Mouse (Mus musculus): Measurements from ENCODE around the gene Mcoln3.

The Mcoln3 gene

GRCm38 (mm10) chr3:146177748-146178582 is 60.7 kb downstream of the Mcoln3 start:
- peak; percentile 80 for DNase-seq

- DNase-seq = no peak
Observed at GRCm38 (mm10) chr3:146180341-146180740, 63.1 kb downstream of the Mcoln3 start.

GRCm38 (mm10) chr3:146180986-146181385 is 63.7 kb downstream of the Mcoln3 start:
- no peak for DNase-seq

- DNase-seq = peak; percentile 63
Observed at GRCm38 (mm10) chr3:146184992-146185657, 67.9 kb downstream of the Mcoln3 start.

GRCm38 (mm10) chr3:146186033-146186432 is 68.8 kb downstream of the Mcoln3 start:
- no peak for DNase-seq

- DNase-seq = no peak
Observed at GRCm38 (mm10) chr3:146189933-146190332, 72.7 kb downstream of the Mcoln3 start.

All from right cerebral cortex, adult 18-20 months (tissue).